Comparison of ENCODE assay signal across 13 mouse cellular contexts in genomic region chr17:64491922-64492353, GRCm38 (mm10).
DNase-seq lines count a peak whose midpoint lies in the region; ATAC-seq lines count a peak whose summit lies in the region.
"Had no signal": no experiment of that assay in that cellular context is flagged by ENCODE, and none has a peak within 500 bp of the region (broad histone marks: within the 10 kb centered on the region; RNA-seq: fewer than 3 reads in every experiment).

No protein-coding gene starts in this region.

- no peak for DNase-seq in heart, postnatal 10 days
- DNase-seq in testis, postnatal 14 days (ENCODE audit: low spot score): no peak
- no peak for DNase-seq in ovary, postnatal 10 days (ENCODE audit: low spot score)
- DNase-seq in frontal cortex, adult 2 months (ENCODE audit: extremely low spot score in 1 of 2, low spot score in 1 of 2): no peak
- DNase-seq: B cell, adult 2 months; left cerebral cortex, postnatal 4 days had no signal

- no peak overlapping the region for H3K9ac ChIP-seq in heart, embryonic 12.5 days
- H3K9ac ChIP-seq in liver, embryonic 16.5 days (ENCODE audit: low read depth, low read length): no peak overlapping the region
- H3K9ac ChIP-seq: hindbrain, embryonic 15.5 days; midbrain, embryonic 13.5 days; neural tube, embryonic 12.5 days had no signal

- H3K27ac ChIP-seq in heart, embryonic 12.5 days (ENCODE audit: poor library complexity, severe bottlenecking): no peak overlapping the region
- H3K27ac ChIP-seq in liver, embryonic 16.5 days (ENCODE audit: low read length): no peak overlapping the region
- H3K27ac ChIP-seq: hindbrain, embryonic 15.5 days; midbrain, embryonic 13.5 days; neural tube, embryonic 12.5 days had no signal

- no peaks in the 10 kb centered on the region for H3K36me3 ChIP-seq in heart, embryonic 12.5 days
- no peaks in the 10 kb centered on the region for H3K36me3 ChIP-seq in liver, embryonic 16.5 days (ENCODE audit: control insufficient read depth, insufficient read depth)
- H3K36me3 ChIP-seq: hindbrain, embryonic 15.5 days; midbrain, embryonic 13.5 days; neural tube, embryonic 12.5 days had no signal

- H3K4me3 ChIP-seq in heart, embryonic 12.5 days: peak overlapping the region; percentile 18; the same call in 1 of the 2 replicates
- no peak overlapping the region for H3K4me3 ChIP-seq in liver, embryonic 16.5 days (ENCODE audit: low read depth, low read length)
- H3K4me3 ChIP-seq: hindbrain, embryonic 15.5 days; midbrain, embryonic 13.5 days; neural tube, embryonic 12.5 days had no signal

- no peaks in the 10 kb centered on the region for H3K9me3 ChIP-seq in heart, embryonic 12.5 days (replicated peaks)
- H3K9me3 ChIP-seq in liver, embryonic 16.5 days (replicated peaks; ENCODE audit: control insufficient read depth, low read length): no peaks in the 10 kb centered on the region
- H3K9me3 ChIP-seq: hindbrain, embryonic 15.5 days; midbrain, embryonic 13.5 days; neural tube, embryonic 12.5 days had no signal

- WGBS in heart, embryonic 12.5 days: 21% methylated on average over 8 of the region's 10 CpGs
- 30% methylated on average over 8 of the region's 10 CpGs for WGBS in liver, embryonic 16.5 days (ENCODE audit: insufficient replicate concordance)

- intact Hi-C loops in heart, postnatal 10 days (cut with DNase I): no loop called here

- peak; percentile 85 for ATAC-seq in heart, embryonic 12.5 days (ENCODE audit: insufficient number of reproducible peaks, low FRiP score)
- peak; percentile 22 for ATAC-seq in granulocyte monocyte progenitor cell, adult 5-6 weeks (replicated peaks; ENCODE audit: poor library complexity, severe bottlenecking)
- ATAC-seq in liver, embryonic 16.5 days (ENCODE audit: low read depth): peak; percentile 60
- ATAC-seq in megakaryocyte progenitor cell, adult 5-6 weeks (replicated peaks; ENCODE audit: poor library complexity): 0 out of 2 replicates have a peak, but pooled peaks have one; percentile 35
- ATAC-seq: midbrain, embryonic 13.5 days had no signal

- H3K4me2 ChIP-seq in heart, embryonic 12.5 days: peak overlapping the region; percentile 53
- H3K4me2 ChIP-seq in liver, embryonic 16.5 days (ENCODE audit: low read depth, low read length): peak overlapping the region; percentile 40
- H3K4me2 ChIP-seq: hindbrain, embryonic 15.5 days; midbrain, embryonic 13.5 days; neural tube, embryonic 12.5 days had no signal

- H3K4me1 ChIP-seq in heart, embryonic 12.5 days (replicated peaks): peaks cover 8% of the 10 kb centered on the region; the same call in 1 of the 2 replicates
- H3K4me1 ChIP-seq in liver, embryonic 16.5 days (ENCODE audit: control insufficient read depth, low read depth, low read length): no peaks in the 10 kb centered on the region
- H3K4me1 ChIP-seq: hindbrain, embryonic 15.5 days; midbrain, embryonic 13.5 days; neural tube, embryonic 12.5 days had no signal

- H3K27me3 ChIP-seq in heart, embryonic 12.5 days (replicated peaks): no peaks in the 10 kb centered on the region
- no peaks in the 10 kb centered on the region for H3K27me3 ChIP-seq in liver, embryonic 16.5 days (ENCODE audit: control insufficient read depth, insufficient read depth, low read depth, low read length)
- H3K27me3 ChIP-seq: hindbrain, embryonic 15.5 days; midbrain, embryonic 13.5 days; neural tube, embryonic 12.5 days had no signal

Comparison
In these comparisons a context has a peak if more than half of its experiments do, and no peak if none do; other contexts are left out.
1. ATAC-seq: peak in every context shown above with its lines; median percentile 85 in heart, embryonic 12.5 days; 60 in liver, embryonic 16.5 days; 35 in megakaryocyte progenitor cell, adult 5-6 weeks; 22 in granulocyte monocyte progenitor cell, adult 5-6 weeks.